Mouse (Mus musculus) megakaryocyte, embryonic 14.5 days (primary cell): ENCODE data around the gene Pdgfd. TPM values are rescaled to one million over a fixed set of nuclear protein-coding genes. Genes with fewer than 3 reads are reported as not detected.
"Not testable (repeated sequence)": the region's sequence is repeated elsewhere in the genome, so short reads cannot be mapped to it uniquely, and the experiment has no call there.

ENCODE experiments used
- H3K27me3 ChIP-seq: replicated peaks from 2 replicates; pipeline ENCODE3; 2012; ENCODE audit warnings: inconsistent platforms
- H3K36me3 ChIP-seq: replicated peaks from 2 replicates; pipeline ENCODE3; 2012; ENCODE audit warnings: low read length, inconsistent platforms, mixed read lengths
- H3K4me1 ChIP-seq: 2 replicates; pipeline ENCODE4 v1.6.1; 2012; ENCODE audit warnings: inconsistent platforms
- H3K4me3 ChIP-seq: replicated peaks from 2 replicates; pipeline ENCODE3; 2012; ENCODE audit warnings: moderate library complexity, mild to moderate bottlenecking, inconsistent platforms
- H3K9me3 ChIP-seq: 2 replicates; pipeline ENCODE4 v1.6.1; 2012; ENCODE audit warnings: inconsistent platforms
- FLI1 ChIP-seq: IDR thresholded peaks from 2 replicates; pipeline ENCODE4 v1.6.1; 2012; ENCODE audit warnings: low read length, inconsistent platforms, mixed read lengths
- GATA1 ChIP-seq: IDR thresholded peaks from 3 replicates; pipeline ENCODE4 v1.6.1; 2012; ENCODE audit warnings: mixed read lengths, low read length, inconsistent platforms, borderline replicate concordance
- polyA plus RNA-seq: library from polyadenylated mRNA; stranded (reverse); fragments of >175 nt; gene quantifications from 2 replicates; pipeline ENCODE4 v1.2.3, GENCODE M21; 2012; ENCODE audit warnings: low replicate concordance; ENCODE audit not compliant: insufficient read depth

Pdgfd gene
- not detected in 2 replicates for polyA plus RNA-seq

DNA sequence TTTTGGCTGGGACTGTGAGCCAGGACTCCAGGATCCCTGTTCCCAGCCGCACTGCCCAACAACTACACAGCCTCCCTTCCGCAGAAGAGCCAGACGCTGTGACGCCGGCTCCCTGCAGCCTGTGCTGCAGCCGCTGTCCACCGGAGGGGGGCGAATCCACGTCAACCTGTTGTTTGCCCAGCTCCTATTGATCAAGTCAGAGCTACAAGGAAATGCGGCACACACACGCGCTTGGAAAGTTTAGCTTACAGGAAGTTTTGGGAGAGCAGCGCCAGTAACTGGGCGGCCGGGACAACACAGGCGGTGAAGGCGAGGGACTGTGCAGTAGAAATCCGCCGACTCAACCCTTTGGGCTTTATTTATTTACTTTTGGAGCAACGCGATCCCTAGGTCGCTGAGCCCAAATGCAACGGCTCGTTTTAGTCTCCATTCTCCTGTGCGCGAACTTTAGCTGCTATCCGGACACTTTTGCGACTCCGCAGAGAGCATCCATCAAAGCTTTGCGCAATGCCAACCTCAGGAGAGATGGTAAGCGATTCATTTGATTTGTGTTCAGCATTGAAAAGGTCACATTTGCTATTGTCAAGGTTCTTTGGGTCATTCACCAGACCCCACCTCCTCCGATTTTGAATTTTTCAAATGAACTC lies at the start of gene Pdgfd:
Pdgfd (plus strand) TSS at position 194 of the 647 bp plus-strand sequence.
- Histone ChIP-seq H3K27me3 (peaks cover 4% of the 10 kb centered on the region), H3K36me3 (no peaks in the 10 kb centered on the region), H3K4me3 (peak within 1 kb of the TSS; percentile 59), H3K4me1 (0 out of 2 replicates have a peak, but pooled peaks cover 3% of the 10 kb centered on the region), H3K9me3 (peaks cover 7% of the 10 kb centered on the region; the same call in 1 of the 2 replicates)
- no peak for TF ChIP-seq FLI1
- no peak for TF ChIP-seq GATA1

DNA sequence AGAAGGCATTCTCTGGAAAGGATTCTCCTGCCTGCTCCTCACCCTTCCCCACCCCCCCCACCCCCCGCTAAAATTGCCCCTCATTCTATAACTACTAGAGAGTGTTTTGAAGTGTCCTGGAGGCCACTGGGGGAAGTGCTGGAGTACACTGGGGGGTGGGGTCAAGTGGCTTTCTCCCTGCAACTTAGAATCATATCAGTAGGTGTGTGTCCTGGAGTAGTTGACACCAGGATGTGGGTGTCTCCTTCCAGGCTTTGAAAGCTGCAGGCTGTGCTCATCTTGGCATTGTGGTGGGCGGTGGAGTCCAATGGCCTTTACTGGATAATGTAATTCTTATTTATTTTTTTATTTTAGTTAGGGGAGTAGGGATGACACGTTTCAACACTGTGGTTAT lies 651 bp downstream of the Pdgfd start:
- peaks cover 4% of the 10 kb centered on the region for H3K27me3 ChIP-seq
- no peak overlapping the region for H3K4me3 ChIP-seq
- H3K36me3 ChIP-seq: no peaks in the 10 kb centered on the region
- H3K4me1 ChIP-seq: 0 out of 2 replicates have a peak, but pooled peaks cover 3% of the 10 kb centered on the region
- no peak for TF ChIP-seq GATA1
- H3K9me3 ChIP-seq: peaks cover 7% of the 10 kb centered on the region; the same call in 1 of the 2 replicates

DNA sequence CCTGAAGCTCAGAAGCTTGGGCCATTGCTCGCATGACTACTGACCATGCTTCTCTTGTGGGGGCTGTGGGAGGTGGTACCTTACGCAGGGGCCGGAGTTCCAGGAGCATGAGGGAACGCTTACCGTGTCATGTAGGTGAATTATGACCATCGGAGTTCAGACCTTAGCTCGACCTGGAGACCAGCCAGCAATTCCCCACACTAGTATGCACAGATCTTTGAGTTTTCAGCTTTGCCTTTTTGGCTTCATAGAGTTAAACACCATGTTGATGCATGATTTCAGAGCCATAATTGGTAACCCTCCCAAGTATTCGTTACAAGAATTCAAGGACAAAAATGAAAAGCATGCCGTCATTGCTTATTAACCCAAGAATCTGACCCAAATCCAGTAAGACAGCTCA lies 2.6 kb downstream of the Pdgfd start:
- Histone ChIP-seq H3K9me3 (peaks cover 7% of the 10 kb centered on the region; the same call in 1 of the 2 replicates), H3K36me3 (no peaks in the 10 kb centered on the region), H3K4me1 (0 out of 2 replicates have a peak, but pooled peaks cover 3% of the 10 kb centered on the region), H3K4me3 (no peak overlapping the region), H3K27me3 (peaks cover 4% of the 10 kb centered on the region)
- TF ChIP-seq FLI1 (no peak), GATA1 (no peak)

DNA sequence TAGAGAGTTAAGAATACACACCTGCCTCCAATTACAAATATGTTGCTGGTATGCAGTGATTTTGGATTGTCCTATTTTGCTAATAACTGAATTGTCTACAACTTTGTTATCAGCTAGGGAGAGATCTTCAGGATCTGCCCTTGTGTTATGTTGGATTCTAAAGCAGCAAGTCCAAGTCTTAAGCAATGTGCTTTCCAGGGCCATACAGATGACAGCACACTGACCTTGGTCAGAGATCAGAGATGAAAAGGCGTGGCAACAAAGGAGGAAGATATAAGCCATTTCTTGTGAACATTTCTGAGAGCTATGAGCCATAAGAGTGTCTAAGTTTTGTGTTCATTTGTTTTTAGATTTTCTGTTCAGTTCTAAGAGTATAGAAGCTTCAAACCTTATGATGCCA lies 4.9 kb downstream of the Pdgfd start:
- TF ChIP-seq GATA1: no peak
- TF ChIP-seq FLI1: no peak
- H3K9me3 ChIP-seq: peaks cover 4% of the 10 kb centered on the region; the same call in 1 of the 2 replicates
- H3K27me3 ChIP-seq: peaks cover 2% of the 10 kb centered on the region
- 0 out of 2 replicates have a peak, but pooled peaks cover 2% of the 10 kb centered on the region for H3K4me1 ChIP-seq
- H3K4me3 ChIP-seq: no peak overlapping the region
- H3K36me3 ChIP-seq: no peaks in the 10 kb centered on the region

DNA sequence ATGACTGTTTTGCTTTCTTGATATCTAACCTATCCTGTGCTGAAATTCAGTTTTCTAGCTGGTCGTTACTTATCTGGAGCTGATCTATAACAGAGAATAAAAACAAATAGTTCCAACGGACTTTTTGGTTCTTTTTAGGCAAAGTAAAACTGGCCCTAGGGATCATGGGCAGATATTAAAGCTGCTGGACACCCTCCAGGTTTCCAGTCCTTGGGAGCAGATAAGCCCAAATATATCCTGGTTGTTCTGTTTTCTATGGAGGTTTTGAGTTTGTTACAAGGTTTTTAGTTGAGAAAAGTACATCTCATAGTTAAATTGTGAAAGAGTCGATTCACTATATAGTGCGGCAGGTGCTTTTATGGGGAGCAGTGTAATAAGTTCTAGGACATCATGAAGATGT lies 7.3 kb downstream of the Pdgfd start:
- H3K9me3 ChIP-seq: no peaks in the 10 kb centered on the region
- TF ChIP-seq FLI1 (no peak), GATA1 (no peak)
- H3K36me3 ChIP-seq: no peaks in the 10 kb centered on the region
- no peaks in the 10 kb centered on the region for H3K27me3 ChIP-seq
- no peak overlapping the region for H3K4me3 ChIP-seq
- no peaks in the 10 kb centered on the region for H3K4me1 ChIP-seq

DNA sequence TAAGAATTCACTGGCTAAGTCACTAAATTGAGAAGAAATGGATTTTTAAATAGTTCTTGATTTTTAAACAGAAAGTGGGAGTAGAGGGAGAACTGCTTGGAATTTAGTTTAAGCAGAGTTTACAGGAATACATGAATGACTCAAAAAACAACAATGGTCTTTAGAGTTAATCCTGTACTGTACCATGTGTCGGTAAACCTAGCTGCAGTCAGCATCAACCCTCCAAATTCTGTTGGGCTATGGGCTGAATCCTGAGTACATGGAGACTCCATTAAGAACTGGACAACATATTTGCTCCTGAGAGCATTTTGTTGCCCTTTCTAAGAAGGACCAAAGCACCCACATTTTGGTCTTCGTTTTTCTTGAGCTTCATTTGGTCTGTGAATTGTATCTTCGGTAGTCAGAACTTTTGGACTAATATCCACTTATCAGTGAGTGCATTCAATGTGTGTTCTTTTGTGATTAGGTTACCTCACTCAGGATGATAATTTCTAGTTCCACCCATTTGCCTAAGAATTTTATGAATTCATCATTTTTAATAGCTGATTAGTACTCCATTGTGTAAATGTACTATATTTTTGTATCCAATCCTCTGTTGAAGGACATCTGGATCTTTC lies 14.0 kb downstream of the Pdgfd start:
- TF ChIP-seq FLI1: no peak
- TF ChIP-seq GATA1: no peak
- H3K4me1 ChIP-seq: no peaks in the 10 kb centered on the region

DNA sequence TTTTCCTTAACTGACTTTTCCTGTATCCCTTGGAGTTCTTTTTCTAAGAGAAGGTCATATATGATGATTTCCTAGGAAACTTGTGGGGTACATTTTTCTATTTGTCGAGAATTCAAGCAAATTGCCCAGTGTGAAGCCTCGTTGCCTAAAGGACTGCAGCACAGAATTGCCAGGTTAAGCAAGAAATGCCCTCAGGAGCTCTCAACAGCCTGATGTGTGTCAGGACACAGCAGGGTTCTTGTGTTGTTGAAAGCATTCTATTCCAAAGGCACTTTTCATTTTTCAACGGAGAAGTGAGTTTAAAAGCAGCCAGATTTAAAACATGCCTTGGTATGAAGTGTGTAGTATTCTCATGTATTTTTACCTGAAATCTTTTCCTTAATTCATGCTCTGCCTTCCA lies 19.6 kb downstream of the Pdgfd start:
- Histone ChIP-seq H3K4me3 (no peak overlapping the region), H3K36me3 (no peaks in the 10 kb centered on the region), H3K27me3 (no peaks in the 10 kb centered on the region), H3K9me3 (no peaks in the 10 kb centered on the region), H3K4me1 (no peaks in the 10 kb centered on the region)
- TF ChIP-seq GATA1 (no peak), FLI1 (no peak)

More for the DNA sequence above, 14.0 kb downstream of the Pdgfd start:
- no peaks in the 10 kb centered on the region for H3K9me3 ChIP-seq
- H3K27me3 ChIP-seq: no peaks in the 10 kb centered on the region
- no peaks in the 10 kb centered on the region for H3K36me3 ChIP-seq
- no peak overlapping the region for H3K4me3 ChIP-seq

DNA sequence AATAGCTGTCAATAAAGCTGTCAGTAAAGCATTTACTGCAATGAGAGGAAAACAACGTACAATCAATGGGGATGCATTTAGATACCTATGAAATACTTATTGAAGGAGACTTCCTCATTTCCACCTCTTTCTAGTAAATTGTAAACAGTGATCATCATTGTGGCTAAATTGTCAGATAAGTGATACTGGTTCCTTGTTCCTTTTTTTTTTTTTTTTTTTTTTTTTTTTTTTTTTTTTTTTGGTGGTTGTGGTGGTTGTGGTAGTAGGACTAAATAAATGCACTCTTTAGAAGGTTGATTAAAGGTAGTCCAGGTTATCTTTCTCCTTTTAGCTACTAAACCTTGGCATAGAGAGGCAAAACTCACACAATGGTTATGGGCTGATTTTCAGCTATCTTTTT lies 25.0 kb downstream of the Pdgfd start:
- H3K36me3 ChIP-seq: no peaks in the 10 kb centered on the region
- H3K4me3 ChIP-seq: no peak overlapping the region
- no peaks in the 10 kb centered on the region for H3K27me3 ChIP-seq
- no peaks in the 10 kb centered on the region for H3K4me1 ChIP-seq
- TF ChIP-seq GATA1 (no peak), FLI1 (no peak)
- no peaks in the 10 kb centered on the region for H3K9me3 ChIP-seq

DNA sequence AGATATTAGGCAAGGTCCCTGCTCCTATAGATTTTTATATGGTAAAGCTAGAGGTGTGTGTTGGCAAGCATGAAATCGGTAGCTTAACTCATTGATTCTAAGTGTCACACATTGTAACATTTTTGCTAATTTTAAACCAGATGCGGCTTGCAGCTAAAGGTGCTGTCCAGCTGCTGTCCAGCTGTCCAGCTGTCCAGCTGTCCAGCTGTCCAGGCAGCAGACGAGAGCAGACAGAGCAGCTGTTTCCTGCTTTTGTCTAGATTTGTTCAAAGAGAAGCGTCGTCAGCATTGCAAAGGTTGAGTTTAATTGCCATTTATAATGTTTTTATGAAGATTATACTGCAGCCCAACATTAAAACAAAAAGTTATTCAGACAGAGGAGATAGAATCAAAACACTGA lies 44.5 kb downstream of the Pdgfd start:
- Histone ChIP-seq H3K9me3 (no peaks in the 10 kb centered on the region), H3K36me3 (no peaks in the 10 kb centered on the region), H3K4me3 (no peak overlapping the region), H3K4me1 (no peaks in the 10 kb centered on the region), H3K27me3 (no peaks in the 10 kb centered on the region)
- TF ChIP-seq GATA1: no peak
- TF ChIP-seq FLI1: no peak

DNA sequence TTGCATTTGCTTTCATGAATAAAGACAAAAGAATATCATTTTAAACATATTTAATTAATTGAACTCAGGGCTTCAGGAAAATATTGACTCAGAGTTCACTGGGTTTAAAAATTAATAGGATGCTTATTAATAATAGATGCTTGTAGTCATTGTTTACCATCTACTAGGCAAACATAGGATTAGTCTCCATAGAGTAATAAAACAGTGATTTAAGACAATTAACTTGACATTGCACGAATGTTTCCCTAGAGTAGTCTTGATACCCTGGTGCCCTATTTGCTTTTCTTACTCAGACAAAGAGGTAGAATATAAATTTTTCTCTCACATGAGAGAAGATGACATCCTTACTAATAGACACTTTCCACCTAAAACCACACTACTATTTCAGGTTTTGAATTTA lies 49.1 kb downstream of the Pdgfd start:
- Histone ChIP-seq H3K36me3 (no peaks in the 10 kb centered on the region), H3K27me3 (no peaks in the 10 kb centered on the region), H3K9me3 (peaks cover 17% of the 10 kb centered on the region), H3K4me3 (no peak overlapping the region), H3K4me1 (no peaks in the 10 kb centered on the region)
- TF ChIP-seq GATA1 (no peak), FLI1 (no peak)

DNA sequence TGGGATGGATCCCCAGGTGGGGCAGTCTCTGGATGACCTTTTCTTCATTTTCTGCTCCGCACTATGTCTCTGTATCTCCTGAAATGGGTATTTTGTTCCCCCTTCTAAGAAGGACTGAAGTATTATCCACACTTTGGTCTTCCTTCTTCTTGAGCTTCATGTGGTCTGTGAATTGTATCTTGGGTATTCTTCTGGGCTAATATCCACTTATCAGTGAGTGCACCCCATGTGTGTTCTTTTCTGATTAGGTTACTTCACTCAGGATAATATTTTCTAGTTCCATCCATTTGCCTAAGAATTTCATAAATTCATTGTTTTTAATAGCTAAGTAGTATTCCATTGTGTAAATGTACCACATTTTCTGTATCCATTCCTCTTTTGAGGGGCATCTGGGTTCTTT lies 67.6 kb downstream of the Pdgfd start:
- not testable (repeated sequence) for H3K9me3 ChIP-seq, H3K36me3 ChIP-seq, H3K4me3 ChIP-seq, H3K27me3 ChIP-seq, H3K4me1 ChIP-seq
